Mouse (Mus musculus) hindbrain, embryonic 13.5 days (tissue): ENCODE results near the gene Gm38392. TPM values are rescaled to one million over a fixed set of nuclear protein-coding genes. Genes with fewer than 3 reads are reported as not detected.
A peak's percentile ranks its signal among the peaks of the same experiment; 100 is the strongest.

ENCODE experiments used
- ATAC-seq: fragments of 200-750 bp; cut with Nextera tagmentation; 2 replicates; pipeline ENCODE4 v1.8.0; 2017; ENCODE audit warnings: moderate TSS enrichment; ENCODE audit not compliant: low FRiP score
- H3K27ac ChIP-seq: fragments of 300-500 bp; sonication (generic); 2 replicates; pipeline ENCODE4 v1.5.1; 2015; ENCODE audit warnings: inconsistent platforms, mild to moderate bottlenecking, moderate library complexity
- H3K27me3 ChIP-seq: fragments of 300-500 bp; sonication (generic); 2 replicates; pipeline ENCODE4 v1.6.1; 2015; ENCODE audit warnings: mild to moderate bottlenecking, inconsistent platforms
- H3K36me3 ChIP-seq: fragments of 300-500 bp; sonication (generic); 2 replicates; pipeline ENCODE4 v1.6.1; 2015; ENCODE audit warnings: mild to moderate bottlenecking, inconsistent platforms
- H3K4me1 ChIP-seq: fragments of 300-500 bp; sonication (generic); replicated peaks from 2 replicates; pipeline ENCODE4 v1.6.1; 2015; ENCODE audit warnings: inconsistent platforms
- H3K4me2 ChIP-seq: fragments of 300-500 bp; sonication (generic); 2 replicates; pipeline ENCODE4 v1.6.1; 2015; ENCODE audit warnings: inconsistent platforms, mild to moderate bottlenecking, moderate library complexity
- H3K4me3 ChIP-seq: fragments of 300-500 bp; sonication (generic); 2 replicates; pipeline ENCODE4 v1.5.1; 2015; ENCODE audit warnings: mild to moderate bottlenecking, inconsistent platforms
- H3K9ac ChIP-seq: fragments of 300-500 bp; sonication (generic); 2 replicates; pipeline ENCODE4 v1.6.1; 2015; ENCODE audit warnings: mild to moderate bottlenecking, inconsistent platforms
- H3K9me3 ChIP-seq: fragments of 300-500 bp; sonication (generic); 2 replicates; pipeline ENCODE4 v1.6.1; 2016; ENCODE audit warnings: inconsistent platforms
- WGBS: fragments of 180-500 bp; shearing (Covaris S2); methylation state at CpG from one replicate; pipeline ENCODE4 v1.1.7; 2015; 5-methylcytosine and 5-hydroxymethylcytosine counted together
- polyA plus RNA-seq: library from polyadenylated mRNA; unstranded; fragments of >200 nt; fragmentation: Nextera tagmentation; extraction: Ambion mirVana; gene quantifications from 2 replicates; pipeline ENCODE4 v1.2.1, GENCODE M21; 2015

The Gm38392 gene
- polyA plus RNA-seq, 1 experiment from 2014 or later: 0.29 TPM

DNA sequence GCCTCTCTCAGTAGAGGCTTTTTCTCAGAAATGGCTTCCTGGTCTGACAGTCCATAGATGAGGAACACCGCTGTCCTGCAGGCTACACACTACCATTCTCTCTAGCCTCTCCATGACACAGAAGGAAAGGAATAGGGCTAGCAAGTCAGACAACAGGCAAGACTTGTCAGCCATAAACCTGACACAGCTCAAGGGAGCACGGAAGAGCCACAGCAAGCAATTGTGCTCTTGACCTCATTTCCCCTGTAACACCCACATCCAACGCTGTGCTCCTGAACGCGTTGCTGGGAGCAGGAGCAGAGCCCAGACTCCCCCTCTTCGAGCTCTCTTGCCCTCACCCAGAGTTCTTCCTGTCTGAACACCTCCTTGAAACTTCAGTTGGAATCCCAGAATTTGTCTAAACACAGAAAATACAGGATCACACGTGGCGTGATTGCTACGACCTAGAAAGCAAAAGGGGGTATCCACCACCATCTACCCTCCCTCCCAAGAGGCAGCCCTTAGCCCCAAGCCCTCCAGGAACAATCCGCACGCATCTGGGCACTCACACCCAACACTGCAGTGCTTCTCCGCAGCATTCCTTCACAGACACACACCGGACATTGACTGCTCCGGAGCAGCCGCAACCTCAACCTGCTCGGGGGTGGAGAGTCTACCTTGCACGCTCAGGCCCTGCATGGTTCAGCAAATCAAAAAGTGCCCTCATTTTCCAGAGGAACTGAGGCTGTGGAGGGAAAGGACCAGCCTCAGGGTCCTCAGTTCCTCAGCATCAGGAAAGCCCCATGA, 56.6 kb downstream of the Gm38392 start:
- no peaks in the 10 kb centered on the region for H3K27me3 ChIP-seq
- peaks cover 45% of the 10 kb centered on the region for H3K36me3 ChIP-seq
- H3K9ac ChIP-seq: peak overlapping the region; percentile 66
- H3K9me3 ChIP-seq: no peaks in the 10 kb centered on the region
- ATAC-seq: peak; percentile 2; the same call in 1 of the 2 replicates
- H3K4me2 ChIP-seq: no peak overlapping the region
- H3K4me3 ChIP-seq: no peak overlapping the region
- peak overlapping the region; percentile 99 for H3K27ac ChIP-seq
- 24% methylated on average over 17 of the region's 17 CpGs for WGBS
- peaks cover 88% of the 10 kb centered on the region for H3K4me1 ChIP-seq

DNA sequence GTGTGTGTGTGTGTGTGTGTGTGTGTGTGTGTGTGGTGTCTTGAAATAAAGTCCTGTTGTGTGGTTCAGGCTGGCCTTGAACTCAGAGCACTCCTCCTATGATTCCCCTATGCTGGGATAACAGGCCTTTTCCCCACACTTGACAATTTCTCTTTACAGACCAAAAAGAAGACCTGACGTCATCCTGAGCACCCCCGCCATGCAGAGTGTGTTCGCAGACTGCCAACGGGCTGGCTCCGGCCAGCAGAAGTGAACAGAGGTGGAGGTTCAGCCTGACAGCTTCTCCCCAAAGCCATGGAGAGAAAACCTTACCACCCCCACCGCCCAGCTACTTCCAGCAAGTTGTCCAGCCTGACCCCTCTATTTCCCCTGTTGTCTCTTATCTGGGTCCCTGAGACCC, 57.5 kb downstream of the Gm38392 start:
- H3K4me3 ChIP-seq: no peak overlapping the region
- WGBS: 61% methylated on average over 6 of the region's 6 CpGs
- peak overlapping the region; percentile 99 for H3K27ac ChIP-seq
- no peak overlapping the region for H3K4me2 ChIP-seq
- no peak for ATAC-seq
- H3K4me1 ChIP-seq: peaks cover 98% of the 10 kb centered on the region
- peak overlapping the region; percentile 66; the same call in 1 of the 2 replicates for H3K9ac ChIP-seq
- H3K27me3 ChIP-seq: no peaks in the 10 kb centered on the region
- no peaks in the 10 kb centered on the region for H3K9me3 ChIP-seq
- peaks cover 55% of the 10 kb centered on the region for H3K36me3 ChIP-seq

DNA sequence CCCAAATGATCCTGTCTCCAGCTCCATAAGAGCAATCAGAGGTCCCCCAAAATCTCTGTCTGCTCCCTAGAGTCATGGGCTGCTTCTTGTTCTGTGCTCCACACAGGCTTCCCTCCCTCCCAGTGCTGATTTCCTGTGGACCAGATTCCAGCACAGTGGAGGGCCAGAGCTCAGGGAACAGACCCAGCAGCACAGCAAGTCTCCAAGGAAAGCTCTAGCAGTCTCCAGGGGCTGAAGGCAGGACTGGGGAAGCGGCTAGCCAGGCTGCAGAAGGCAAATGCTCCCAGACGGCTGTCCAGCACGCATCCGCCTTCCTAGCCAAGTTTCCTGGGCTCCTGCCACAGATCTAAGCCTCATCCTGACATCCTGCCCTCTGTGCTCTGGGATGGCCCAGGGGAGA, 58.1 kb downstream of the Gm38392 start:
- H3K27ac ChIP-seq: peak overlapping the region; percentile 99
- H3K9ac ChIP-seq: peak overlapping the region; percentile 65
- no peaks in the 10 kb centered on the region for H3K9me3 ChIP-seq
- 0 out of 2 replicates have a peak overlapping the region, but pooled peaks have one; percentile 0 for H3K4me3 ChIP-seq
- WGBS: 44% methylated on average over 4 of the region's 4 CpGs
- peaks cover 61% of the 10 kb centered on the region for H3K36me3 ChIP-seq
- no peak for ATAC-seq
- H3K4me1 ChIP-seq: peaks cover 99% of the 10 kb centered on the region
- no peaks in the 10 kb centered on the region for H3K27me3 ChIP-seq
- H3K4me2 ChIP-seq: peak overlapping the region; percentile 23

DNA sequence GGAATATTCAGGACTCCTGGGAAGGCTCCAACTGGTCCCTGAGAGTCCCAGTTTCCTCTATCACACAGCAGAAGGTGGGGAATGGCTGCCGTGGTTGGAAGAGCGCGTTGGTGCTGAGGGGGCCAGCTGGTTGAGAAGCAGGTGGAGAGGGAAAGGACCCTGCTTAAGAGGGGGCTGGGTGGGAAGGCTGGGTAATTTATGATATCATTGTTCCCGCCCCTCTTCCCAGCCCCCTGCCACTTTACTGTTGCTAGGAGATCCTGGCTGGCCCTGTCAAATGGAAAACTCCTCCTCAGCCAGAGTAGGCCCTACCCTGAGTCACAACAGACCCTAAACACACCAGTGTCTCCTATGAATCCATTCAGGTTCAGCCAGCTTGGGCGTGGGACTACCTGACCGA, 59.0 kb downstream of the Gm38392 start:
- 32% methylated on average over 6 of the region's 6 CpGs for WGBS
- Histone ChIP-seq H3K4me2 (peak overlapping the region; percentile 23; the same call in 1 of the 2 replicates), H3K36me3 (peaks cover 70% of the 10 kb centered on the region)

DNA sequence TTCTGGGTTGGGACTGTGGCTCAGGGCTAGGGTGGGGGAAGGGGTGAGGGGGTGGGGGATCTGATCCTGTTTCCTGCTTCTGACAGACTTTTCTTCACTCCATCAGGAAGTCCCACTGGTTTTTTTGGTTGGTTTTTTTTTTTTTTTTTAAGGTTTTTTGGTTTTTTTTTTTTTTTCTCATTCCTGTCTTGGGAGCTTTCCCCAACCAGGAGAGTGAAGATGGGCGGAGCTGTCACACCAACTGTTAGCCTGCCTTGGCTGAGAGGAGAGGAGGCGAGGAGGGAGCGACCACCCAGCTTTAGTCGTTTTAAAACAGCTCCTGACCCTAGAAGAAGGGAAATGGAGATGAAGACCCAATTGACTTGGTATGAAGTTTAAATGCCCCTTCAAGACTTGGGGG, 59.8 kb downstream of the Gm38392 start:
- no peak overlapping the region for H3K4me2 ChIP-seq
- WGBS: 34% methylated on average over 4 of the region's 4 CpGs
- H3K9ac ChIP-seq: peak overlapping the region; percentile 56; the same call in 1 of the 2 replicates
- no peak for ATAC-seq
- H3K27ac ChIP-seq: peak overlapping the region; percentile 99
- no peak overlapping the region for H3K4me3 ChIP-seq
- H3K4me1 ChIP-seq: peaks cover 99% of the 10 kb centered on the region
- no peaks in the 10 kb centered on the region for H3K9me3 ChIP-seq
- H3K36me3 ChIP-seq: peaks cover 74% of the 10 kb centered on the region
- no peaks in the 10 kb centered on the region for H3K27me3 ChIP-seq

More for the DNA sequence above, 59.0 kb downstream of the Gm38392 start:
- Histone ChIP-seq H3K4me1 (peaks cover 99% of the 10 kb centered on the region), H3K27ac (peak overlapping the region; percentile 99), H3K9me3 (no peaks in the 10 kb centered on the region), H3K4me3 (0 out of 2 replicates have a peak overlapping the region, but pooled peaks have one; percentile 0), H3K27me3 (no peaks in the 10 kb centered on the region), H3K9ac (peak overlapping the region; percentile 65)
- ATAC-seq: peak; percentile 5; the same call in 1 of the 2 replicates

DNA sequence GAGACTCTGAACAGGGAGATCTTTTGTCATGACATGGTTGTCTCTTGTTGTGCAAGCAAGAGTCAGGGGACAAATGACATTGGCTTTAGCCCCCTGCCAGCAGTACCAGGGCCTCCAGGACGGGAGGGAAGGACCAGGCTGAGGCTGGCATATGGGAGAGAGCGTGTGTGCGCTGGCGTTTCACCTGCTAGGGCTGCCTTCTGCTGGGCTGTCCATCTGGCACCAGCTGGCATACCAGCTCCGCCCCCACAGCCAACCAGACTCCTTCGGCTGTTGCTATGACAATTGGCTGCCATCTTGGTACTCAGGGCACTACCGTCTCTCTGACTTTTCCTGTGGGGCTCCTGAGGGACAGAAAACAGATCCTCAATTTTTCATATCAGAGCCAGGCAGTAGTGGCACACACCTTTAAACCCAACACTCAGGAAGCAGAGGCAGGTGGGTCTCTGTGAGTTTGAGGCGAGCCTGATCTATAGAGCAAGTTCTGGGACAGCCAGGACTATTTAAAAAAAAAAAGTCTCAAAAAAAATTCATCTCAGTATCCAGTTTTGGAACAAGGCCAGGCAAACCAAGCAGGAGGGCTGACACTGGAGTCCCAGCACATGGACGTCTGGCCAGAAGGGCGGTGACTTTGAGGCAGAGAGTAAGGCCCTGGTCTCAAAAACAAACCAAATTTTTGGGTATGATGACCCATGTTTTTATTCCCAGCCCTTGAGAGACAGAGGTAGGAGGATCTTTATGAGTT, 60.7 kb downstream of the Gm38392 start:
- no peaks in the 10 kb centered on the region for H3K9me3 ChIP-seq
- peaks cover 77% of the 10 kb centered on the region for H3K36me3 ChIP-seq
- 48% methylated on average over 10 of the region's 10 CpGs for WGBS
- H3K4me3 ChIP-seq: no peak overlapping the region
- H3K9ac ChIP-seq: peak overlapping the region; percentile 43; the same call in 1 of the 2 replicates
- peak overlapping the region; percentile 99 for H3K27ac ChIP-seq
- ATAC-seq: no peak
- H3K4me2 ChIP-seq: 0 out of 2 replicates have a peak overlapping the region, but pooled peaks have one; percentile 15
- peaks cover 99% of the 10 kb centered on the region for H3K4me1 ChIP-seq
- H3K27me3 ChIP-seq: no peaks in the 10 kb centered on the region

DNA sequence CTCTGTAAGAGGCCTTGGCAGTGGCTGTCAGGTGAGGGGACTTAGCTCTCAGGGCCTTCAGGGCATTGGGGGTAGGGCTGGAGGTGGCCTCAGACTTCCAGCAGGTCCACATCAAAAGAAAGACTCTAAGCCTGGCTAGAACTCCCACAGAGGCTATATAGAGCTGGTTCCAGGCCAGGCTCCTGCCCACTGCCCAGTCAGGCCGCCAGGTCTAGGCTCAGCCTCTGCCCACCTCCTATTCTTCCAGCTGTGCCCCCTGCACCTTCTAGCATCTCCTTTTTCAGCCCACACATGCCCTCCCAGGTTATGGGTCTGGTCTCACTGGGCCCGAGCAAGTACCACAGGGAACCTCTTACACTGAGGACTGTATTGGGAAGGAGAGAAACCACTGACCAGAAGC, 62.1 kb downstream of the Gm38392 start:
- Histone ChIP-seq H3K4me2 (0 out of 2 replicates have a peak overlapping the region, but pooled peaks have one; percentile 4), H3K27me3 (peaks cover 11% of the 10 kb centered on the region; the same call in 1 of the 2 replicates), H3K36me3 (peaks cover 79% of the 10 kb centered on the region), H3K9ac (peak overlapping the region; percentile 80), H3K4me3 (no peak overlapping the region), H3K4me1 (peaks cover 99% of the 10 kb centered on the region), H3K27ac (peak overlapping the region; percentile 99), H3K9me3 (no peaks in the 10 kb centered on the region)
- 64% methylated on average over 2 of the region's 2 CpGs for WGBS
- ATAC-seq: no peak

DNA sequence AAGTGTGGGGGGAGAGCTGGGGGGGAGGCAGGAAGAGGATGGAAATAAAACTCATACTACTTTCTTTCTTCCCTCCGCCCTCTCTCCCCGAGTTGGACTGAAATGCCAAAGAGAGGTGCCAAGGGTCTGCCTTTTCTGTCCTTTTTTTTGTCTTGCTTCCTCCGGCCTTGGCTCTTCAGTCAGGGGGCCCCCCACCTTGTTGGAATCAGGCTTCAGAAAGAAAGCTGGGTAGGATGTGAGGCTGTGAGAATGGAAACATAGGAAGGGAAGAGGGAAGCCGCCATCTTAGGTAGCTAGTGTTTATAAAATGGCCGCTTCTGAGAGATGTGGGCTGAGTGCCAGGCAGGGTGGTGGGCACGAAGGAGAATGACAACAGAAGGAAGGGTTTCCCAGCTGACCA, 64.6 kb downstream of the Gm38392 start:
- 48% methylated on average over 6 of the region's 6 CpGs for WGBS
- H3K9ac ChIP-seq: peak overlapping the region; percentile 80
- H3K27ac ChIP-seq: peak overlapping the region; percentile 99
- peaks cover 31% of the 10 kb centered on the region for H3K27me3 ChIP-seq
- H3K4me2 ChIP-seq: peak overlapping the region; percentile 86
- peaks cover 94% of the 10 kb centered on the region for H3K4me1 ChIP-seq
- H3K4me3 ChIP-seq: no peak overlapping the region
- no peaks in the 10 kb centered on the region for H3K9me3 ChIP-seq
- ATAC-seq: peak; percentile 9
- peaks cover 60% of the 10 kb centered on the region for H3K36me3 ChIP-seq

DNA sequence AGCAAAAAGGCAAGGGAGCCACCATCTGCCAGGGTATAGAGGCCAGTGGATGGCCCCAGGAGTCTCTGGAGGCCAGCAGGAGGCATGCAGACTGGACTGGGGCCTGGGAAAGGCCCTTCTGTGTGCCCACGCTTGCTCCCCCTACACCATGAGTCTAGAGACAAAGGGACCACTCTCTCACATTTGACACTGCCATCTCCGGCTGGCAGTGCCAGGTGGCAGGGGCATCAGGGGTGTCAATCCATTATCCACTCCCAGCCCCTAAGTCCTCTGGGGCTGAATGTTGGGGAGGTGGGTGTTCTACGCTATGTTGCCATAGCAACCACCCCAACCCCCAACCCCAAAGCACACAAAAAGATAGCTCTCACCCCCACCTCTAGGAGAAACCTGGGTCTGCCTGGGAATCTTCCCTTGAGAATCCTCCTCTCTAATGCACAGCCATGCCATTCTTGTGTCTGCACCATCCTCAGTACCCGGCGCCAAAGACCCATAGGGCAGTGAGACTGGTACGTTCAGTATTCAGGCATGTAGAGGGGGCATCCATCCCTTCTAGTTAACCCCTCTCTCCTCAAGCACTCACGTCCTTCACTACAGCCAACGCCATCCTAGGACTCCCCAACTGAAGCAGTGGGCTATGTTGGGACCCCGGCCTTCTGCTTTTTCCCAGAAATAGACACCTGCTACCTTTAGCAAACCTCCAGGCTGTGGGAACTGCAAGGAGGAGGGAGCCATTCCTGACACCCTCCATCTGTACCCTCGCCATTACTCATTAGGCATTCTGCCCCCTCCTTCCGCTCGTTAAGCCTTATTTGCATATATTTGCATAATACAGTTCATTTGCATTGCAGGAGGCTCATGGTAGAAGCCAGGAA, 65.3 kb downstream of the Gm38392 start:
- H3K27me3 ChIP-seq: peaks cover 31% of the 10 kb centered on the region
- H3K36me3 ChIP-seq: peaks cover 55% of the 10 kb centered on the region
- H3K4me1 ChIP-seq: peaks cover 95% of the 10 kb centered on the region
- 19% methylated on average over 12 of the region's 12 CpGs for WGBS
- H3K4me3 ChIP-seq: peak overlapping the region; percentile 75; the same call in 1 of the 2 replicates
- peak; percentile 78 for ATAC-seq
- peak overlapping the region; percentile 86 for H3K4me2 ChIP-seq
- no peaks in the 10 kb centered on the region for H3K9me3 ChIP-seq
- H3K27ac ChIP-seq: peak overlapping the region; percentile 99
- H3K9ac ChIP-seq: peak overlapping the region; percentile 80

DNA sequence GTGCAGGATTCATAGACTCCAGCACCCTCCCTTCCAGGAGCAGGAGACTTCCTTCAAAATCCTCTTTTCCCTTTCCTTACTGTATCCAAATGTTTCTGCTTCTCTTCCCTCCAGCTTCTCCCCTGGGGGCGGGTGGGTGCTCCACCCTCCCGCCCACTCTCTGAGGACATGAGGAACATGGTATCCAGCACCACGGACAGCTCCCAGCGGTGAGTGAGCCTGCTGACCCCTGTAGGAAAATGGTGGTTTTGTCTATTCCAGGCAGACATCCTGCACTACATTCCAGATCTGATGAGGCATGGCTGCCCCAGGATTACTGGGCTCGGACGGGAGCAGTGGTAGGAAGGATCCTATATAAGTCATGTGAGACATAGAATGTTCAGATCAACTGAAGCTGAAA, 66.2 kb downstream of the Gm38392 start:
- Histone ChIP-seq H3K4me3 (peak overlapping the region; percentile 75), H3K4me2 (peak overlapping the region; percentile 86), H3K27me3 (peaks cover 31% of the 10 kb centered on the region), H3K9me3 (no peaks in the 10 kb centered on the region), H3K9ac (peak overlapping the region; percentile 80), H3K36me3 (peaks cover 47% of the 10 kb centered on the region), H3K4me1 (peaks cover 92% of the 10 kb centered on the region), H3K27ac (peak overlapping the region; percentile 99)
- no peak for ATAC-seq
- 0% methylated on average over 6 of the region's 6 CpGs for WGBS

DNA sequence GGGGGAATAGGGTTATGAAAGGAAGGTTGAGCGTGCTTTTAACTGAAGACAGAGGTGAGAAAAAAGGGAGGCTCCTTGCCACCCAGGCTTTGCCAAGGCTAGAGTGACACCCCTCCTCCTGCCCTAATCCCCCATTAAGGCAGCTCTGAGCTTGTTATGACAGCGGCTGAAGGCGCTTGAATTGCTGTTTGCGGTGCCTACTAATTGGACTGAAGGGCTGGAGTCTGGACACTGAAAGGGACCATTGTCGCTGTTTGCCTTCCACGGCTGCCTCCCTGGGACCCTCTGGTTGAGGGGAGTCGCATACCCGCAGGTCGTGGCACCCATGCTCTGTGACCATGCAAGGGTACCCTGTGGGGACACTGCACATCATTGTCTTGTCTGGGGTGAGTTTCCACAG, 67.1 kb downstream of the Gm38392 start:
- Histone ChIP-seq H3K9ac (peak overlapping the region; percentile 80), H3K4me1 (peaks cover 89% of the 10 kb centered on the region), H3K4me2 (peak overlapping the region; percentile 86), H3K36me3 (peaks cover 47% of the 10 kb centered on the region), H3K27ac (peak overlapping the region; percentile 99), H3K9me3 (no peaks in the 10 kb centered on the region), H3K27me3 (peaks cover 35% of the 10 kb centered on the region), H3K4me3 (peak overlapping the region; percentile 75)
- WGBS: 4% methylated on average over 9 of the region's 9 CpGs
- ATAC-seq: no peak
